Mouse (Mus musculus) cortical plate, adult 2 months (tissue): Measurements from ENCODE around the gene Sinhcaf. TPM values are rescaled to one million over a fixed set of nuclear protein-coding genes. Genes with fewer than 3 reads are reported as not detected.
A peak's percentile ranks its signal among the peaks of the same experiment; 100 is the strongest.
"Not testable (repeated sequence)": the region's sequence is repeated elsewhere in the genome, so short reads cannot be mapped to it uniquely, and the experiment has no call there.

Experiments used
- H3K27ac ChIP-seq: fragments of 200-500 bp; 2 replicates; pipeline ENCODE4 v1.5.1; 2012; ENCODE audit warnings: low read length, control low read depth, inconsistent platforms; ENCODE audit not compliant: insufficient read depth
- H3K4me1 ChIP-seq: fragments of 200-500 bp; 2 replicates; pipeline ENCODE4 v1.6.1; 2011; ENCODE audit warnings: low read length; ENCODE audit not compliant: control insufficient read depth, insufficient read depth
- H3K4me3 ChIP-seq: fragments of 200-500 bp; 2 replicates; pipeline ENCODE4 v1.5.1; 2011; ENCODE audit warnings: mild to moderate bottlenecking, low read length, control low read depth; ENCODE audit not compliant: insufficient read depth
- CTCF ChIP-seq: fragments of 200-500 bp; IDR thresholded peaks from 2 replicates; pipeline ENCODE4 v1.5.1; 2011; ENCODE audit warnings: mild to moderate bottlenecking, control low read depth, low read length; ENCODE audit not compliant: insufficient read depth; ENCODE audit errors: extremely low read depth
- POLR2A ChIP-seq: fragments of 200-500 bp; IDR thresholded peaks from 2 replicates; pipeline ENCODE4 v1.6.1; 2011; ENCODE audit warnings: mild to moderate bottlenecking, low read length, control low read depth; ENCODE audit not compliant: insufficient read depth; ENCODE audit errors: extremely low read depth
- polyA plus RNA-seq: library from polyadenylated mRNA; depleted of rRNA; stranded (reverse); fragments of >200 nt; gene quantifications from 2 replicates; pipeline ENCODE4 v1.2.3, GENCODE M21; 2012

Sinhcaf gene
- polyA plus RNA-seq, 1 experiment: 1.6 TPM

DNA sequence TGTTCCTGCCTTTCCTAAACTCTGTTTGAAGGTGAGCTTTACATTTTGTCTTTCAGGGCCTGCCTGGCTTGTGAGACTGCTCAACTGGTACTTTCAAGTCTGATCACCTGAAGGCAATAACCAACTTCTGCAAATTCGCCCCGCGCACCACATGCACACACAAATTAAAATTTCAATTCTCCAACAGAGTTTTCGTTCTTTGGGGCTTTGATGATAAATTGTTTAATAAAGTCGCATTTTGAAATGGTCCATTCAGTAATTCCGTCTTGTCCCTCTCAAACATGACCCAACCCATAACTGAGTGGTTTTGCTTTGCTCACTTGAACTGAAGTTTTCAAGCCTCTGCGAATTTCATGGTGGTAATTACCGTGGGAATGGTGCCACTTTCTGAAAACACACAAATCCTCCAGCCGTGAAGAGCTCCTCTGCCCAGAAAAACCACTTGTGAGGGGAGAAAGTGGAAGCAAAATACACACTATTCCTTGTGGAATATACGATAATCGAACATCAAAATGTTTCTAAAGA is 676 bp upstream of the Sinhcaf start:
- H3K4me1 ChIP-seq: no peaks in the 10 kb centered on the region
- TF ChIP-seq POLR2A (no peak), CTCF (no peak)
- H3K4me3 ChIP-seq: peak overlapping the region; percentile 81
- H3K27ac ChIP-seq: no peak overlapping the region

DNA sequence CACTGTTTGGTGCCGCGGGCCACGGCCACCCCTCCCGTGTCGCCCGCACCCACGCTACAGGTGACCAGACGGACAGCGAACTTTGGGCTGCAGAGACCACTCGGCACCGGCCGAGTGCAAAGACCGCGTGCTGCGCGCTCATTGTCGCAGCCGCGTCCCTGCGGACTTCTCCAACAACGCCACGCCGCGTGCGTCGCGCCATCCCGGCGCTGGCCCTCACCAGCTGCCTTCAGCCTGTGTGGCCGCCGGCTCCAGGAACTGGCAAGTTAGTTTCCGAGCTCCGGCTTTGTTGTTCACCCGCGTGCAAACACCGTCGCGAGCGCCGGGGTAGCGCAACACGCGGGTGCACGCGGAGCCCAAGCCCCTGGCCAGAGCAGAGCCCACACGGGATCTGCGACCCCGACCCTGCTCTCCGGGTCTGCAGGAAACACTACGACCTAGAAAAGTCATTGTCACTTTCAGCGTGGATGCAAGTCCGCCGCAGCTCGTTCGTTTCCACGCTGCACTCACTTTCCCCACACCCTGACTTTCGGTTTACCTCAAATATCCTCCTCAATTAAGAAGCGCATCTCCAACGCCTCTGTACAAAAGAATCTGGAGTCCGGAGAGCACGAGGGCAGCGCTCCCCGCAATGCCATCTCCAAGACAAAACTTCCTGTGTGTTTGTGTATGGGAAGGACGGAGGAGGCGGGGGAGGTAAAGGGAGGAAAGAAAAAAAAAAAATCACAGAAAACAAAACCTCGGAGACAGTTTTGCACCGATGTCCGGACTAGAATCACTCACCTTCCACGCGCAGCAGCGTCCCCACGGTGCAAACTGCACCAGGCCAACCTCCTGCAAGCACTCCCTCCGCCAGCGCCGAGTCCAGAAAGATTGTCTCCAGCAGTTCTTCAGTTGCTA is 508 bp downstream of the Sinhcaf start:
- no peak overlapping the region for H3K27ac ChIP-seq
- H3K4me3 ChIP-seq: peak overlapping the region; percentile 81
- no peak for TF ChIP-seq POLR2A
- no peak for TF ChIP-seq CTCF
- H3K4me1 ChIP-seq: no peaks in the 10 kb centered on the region

DNA sequence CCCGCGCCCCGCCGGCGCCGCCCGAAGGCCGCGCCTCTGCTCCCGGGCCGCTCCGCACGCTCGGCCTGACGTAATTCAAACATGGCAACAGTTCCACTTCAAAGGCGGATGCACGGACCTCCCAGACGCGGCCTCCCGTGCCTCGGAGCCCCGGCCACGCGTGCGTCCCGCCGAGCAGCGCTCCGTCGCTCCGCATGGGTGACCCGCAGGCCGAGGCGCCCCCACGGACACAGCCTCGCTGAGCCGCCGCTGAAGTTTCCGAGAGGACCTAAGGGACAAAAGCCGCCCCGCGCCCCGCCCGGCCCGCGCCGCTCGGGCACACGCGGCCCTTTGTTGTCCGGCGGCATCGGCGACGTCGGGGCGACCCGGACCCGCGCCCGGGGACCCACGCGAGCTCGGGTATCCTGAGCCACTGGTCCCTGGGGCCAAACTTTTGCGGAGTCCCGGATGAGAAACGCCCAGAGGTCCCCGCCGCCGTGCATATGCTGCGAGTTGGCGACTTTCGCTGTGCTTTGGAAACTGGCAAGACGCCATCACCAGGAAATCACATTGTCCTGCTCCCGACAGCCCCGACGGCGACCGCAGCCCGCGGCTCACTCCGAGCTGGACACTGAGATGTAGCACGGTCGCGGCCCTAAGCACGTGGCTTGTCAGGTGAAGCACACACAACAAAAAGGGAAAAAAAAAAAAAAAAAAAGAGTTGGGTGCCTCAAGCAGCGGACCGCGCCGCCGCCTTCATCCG is 1.3 kb downstream of the Sinhcaf start:
- TF ChIP-seq CTCF: no peak
- TF ChIP-seq POLR2A: no peak
- no peak overlapping the region for H3K27ac ChIP-seq

GRCm38 (mm10) chr6:148944344-148944766 is 1.9 kb downstream of the Sinhcaf start:
- no peak overlapping the region for H3K27ac ChIP-seq
- no peaks in the 10 kb centered on the region for H3K4me1 ChIP-seq
- peak overlapping the region; percentile 81 for H3K4me3 ChIP-seq
- TF ChIP-seq CTCF (no peak), POLR2A (no peak)

More for the DNA sequence above, 1.3 kb downstream of the Sinhcaf start:
- Histone ChIP-seq H3K4me1 (no peaks in the 10 kb centered on the region), H3K4me3 (peak overlapping the region; percentile 81)

- TF ChIP-seq POLR2A (no peak), CTCF (no peak)
- no peak overlapping the region for H3K4me3 ChIP-seq
Observed at GRCm38 (mm10) chr6:148943695-148944094, 2.6 kb downstream of the Sinhcaf start.

DNA sequence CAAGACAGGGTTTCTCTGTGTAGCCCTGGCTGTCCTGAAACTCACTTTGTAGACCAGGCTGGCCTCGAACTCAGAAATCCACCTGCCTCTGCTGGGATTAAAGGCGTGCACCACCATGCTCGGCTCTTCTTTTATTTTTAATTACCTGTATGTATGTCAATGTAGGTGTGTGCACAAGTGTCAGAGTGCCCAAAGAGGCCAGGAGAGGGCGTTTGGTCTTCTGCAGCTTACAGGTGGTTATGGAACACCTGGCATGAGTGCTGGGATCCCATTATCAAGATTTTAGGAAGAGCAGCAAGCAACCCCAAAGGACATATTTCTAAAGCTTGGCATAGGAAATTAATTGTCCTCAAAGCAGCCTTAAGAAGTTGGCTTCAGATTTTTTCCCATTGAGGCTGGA is 3.9 kb downstream of the Sinhcaf start:
- TF ChIP-seq CTCF (no peak), POLR2A (no peak)
- H3K27ac ChIP-seq: no peak overlapping the region

More at GRCm38 (mm10) chr6:148943695-148944094, 2.6 kb downstream of the Sinhcaf start:
- H3K27ac ChIP-seq: no peak overlapping the region
- no peaks in the 10 kb centered on the region for H3K4me1 ChIP-seq

DNA sequence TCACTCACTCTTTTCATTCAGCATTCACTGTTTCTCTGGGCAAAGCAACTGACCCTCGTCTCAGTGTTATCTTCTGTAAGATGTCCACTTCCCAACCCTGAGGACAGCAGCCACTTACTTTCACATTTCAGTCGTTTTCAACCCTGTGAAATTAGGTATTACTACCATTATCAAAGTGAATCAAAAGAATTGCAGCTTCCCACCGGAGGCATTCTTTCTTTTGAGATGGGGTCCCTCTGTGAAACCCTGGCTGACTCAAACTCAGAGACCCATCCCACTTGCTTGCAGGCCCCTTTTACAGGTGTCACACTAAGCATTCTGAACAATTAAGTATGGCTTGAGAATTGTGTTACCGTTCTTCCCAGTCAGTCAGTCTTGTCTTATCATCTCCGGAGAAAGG is 4.4 kb downstream of the Sinhcaf start:
- Histone ChIP-seq H3K4me3 (no peak overlapping the region), H3K27ac (no peak overlapping the region), H3K4me1 (no peaks in the 10 kb centered on the region)
- TF ChIP-seq POLR2A: no peak
- no peak for TF ChIP-seq CTCF

More for the DNA sequence above, 3.9 kb downstream of the Sinhcaf start:
- Histone ChIP-seq H3K4me3 (no peak overlapping the region), H3K4me1 (no peaks in the 10 kb centered on the region)

DNA sequence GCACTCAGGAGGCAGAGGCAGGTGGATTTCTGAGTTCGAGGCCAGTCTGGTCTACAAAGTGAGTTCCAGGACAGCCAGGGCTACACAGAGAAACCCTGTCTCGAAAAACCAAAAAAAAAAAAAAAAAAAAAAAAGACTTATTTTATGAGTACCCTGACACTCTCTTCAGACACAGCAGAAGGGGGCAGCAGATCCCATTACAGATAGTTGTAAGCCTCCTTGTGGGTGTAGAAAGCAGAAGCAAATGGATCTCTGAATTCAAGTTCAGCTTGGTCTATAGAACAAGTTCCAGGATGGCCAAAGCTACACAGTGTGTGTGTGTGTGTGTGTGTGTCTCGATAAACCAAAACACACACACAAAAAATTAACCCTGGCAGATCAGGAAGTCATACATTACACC is 5.9 kb downstream of the Sinhcaf start:
- TF ChIP-seq CTCF: 0 out of 2 replicates have a peak, but pooled peaks have one; percentile 6
- H3K27ac ChIP-seq, H3K4me1 ChIP-seq, H3K4me3 ChIP-seq: not testable (repeated sequence)

GRCm38 (mm10) chr6:148937693-148938092 is 8.6 kb downstream of the Sinhcaf start:
- H3K4me1 ChIP-seq: no peaks in the 10 kb centered on the region
- H3K27ac ChIP-seq: no peak overlapping the region
- no peak overlapping the region for H3K4me3 ChIP-seq
- TF ChIP-seq POLR2A: no peak
- TF ChIP-seq CTCF: no peak

DNA sequence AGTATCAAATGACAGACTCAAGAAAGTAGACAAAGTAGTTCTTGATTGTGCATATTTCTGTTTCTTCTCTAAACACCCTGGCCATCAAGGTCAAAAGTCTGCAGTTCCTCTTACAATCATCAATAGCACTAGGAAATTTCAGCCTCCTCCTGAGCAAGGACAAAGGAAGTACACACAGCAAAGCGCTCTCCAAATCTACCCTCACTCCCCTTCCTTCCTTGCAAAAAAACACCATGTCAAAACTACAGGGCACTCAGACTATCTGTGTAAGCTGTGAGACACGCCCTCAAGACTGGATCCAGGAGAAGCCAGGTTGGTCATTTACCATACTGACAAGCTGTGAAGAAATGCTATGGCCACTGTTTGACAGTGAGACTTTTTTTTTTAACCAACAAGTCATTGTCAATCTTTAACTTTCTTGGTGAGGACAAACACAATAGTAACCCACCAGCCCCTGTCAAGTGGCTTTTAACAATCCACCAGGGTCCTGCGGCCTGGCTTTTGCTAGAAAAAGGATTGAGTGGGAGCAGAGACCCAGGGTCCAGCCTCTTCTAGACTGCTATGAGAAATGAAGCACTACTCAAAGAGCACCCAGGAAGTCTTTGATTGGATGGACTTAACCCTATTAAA is 11.2 kb downstream of the Sinhcaf start:
- TF ChIP-seq CTCF (no peak), POLR2A (no peak)
- Histone ChIP-seq H3K4me3 (no peak overlapping the region), H3K4me1 (no peaks in the 10 kb centered on the region), H3K27ac (no peak overlapping the region)
